Mouse (Mus musculus) neural tube, embryonic 11.5 days (tissue): Measurements from ENCODE around the gene Pde8a. TPM values are rescaled to one million over a fixed set of nuclear protein-coding genes. Genes with fewer than 3 reads are reported as not detected.

Experiments
- ATAC-seq: fragments of 200-750 bp; cut with Nextera tagmentation; 2 replicates; pipeline ENCODE4 v1.8.0; 2017; ENCODE audit warnings: moderate number of reproducible peaks, mild to moderate bottlenecking, moderate TSS enrichment, moderate library complexity; ENCODE audit not compliant: insufficient read depth, low FRiP score, low TSS enrichment
- DNase-seq: peaks from one replicate; pipeline ENCODE4 v3.0.0-alpha.2; 2015; ENCODE audit warnings: low spot score
- H3K27ac ChIP-seq: fragments of 300-500 bp; sonication (generic); 2 replicates; pipeline ENCODE4 v1.5.1; 2014; ENCODE audit warnings: low read depth, mild to moderate bottlenecking, low read length
- H3K27me3 ChIP-seq: fragments of 300-500 bp; sonication (generic); 2 replicates; pipeline ENCODE4 v1.6.1; 2014; ENCODE audit warnings: mild to moderate bottlenecking, low read length, mixed read lengths; ENCODE audit not compliant: control insufficient read depth, insufficient read depth
- H3K36me3 ChIP-seq: fragments of 300-500 bp; sonication (generic); 2 replicates; pipeline ENCODE4 v1.6.1; 2014; ENCODE audit warnings: mild to moderate bottlenecking, low read length, moderate library complexity, mixed read lengths; ENCODE audit not compliant: control insufficient read depth, insufficient read depth
- H3K4me1 ChIP-seq: fragments of 300-500 bp; sonication (generic); 2 replicates; pipeline ENCODE4 v1.6.1; 2014; ENCODE audit warnings: low read length, mixed read lengths; ENCODE audit not compliant: control insufficient read depth, insufficient read depth
- H3K4me2 ChIP-seq: fragments of 300-500 bp; sonication (generic); 2 replicates; pipeline ENCODE4 v1.6.1; 2014; ENCODE audit warnings: low read depth, mild to moderate bottlenecking, moderate library complexity
- H3K4me3 ChIP-seq: fragments of 300-500 bp; sonication (generic); 2 replicates; pipeline ENCODE4 v1.5.1; 2014; ENCODE audit warnings: low read depth, low read length
- H3K9ac ChIP-seq: fragments of 300-500 bp; sonication (generic); 2 replicates; pipeline ENCODE4 v1.6.1; 2014; ENCODE audit warnings: mild to moderate bottlenecking, low read length
- H3K9me3 ChIP-seq: fragments of 300-500 bp; sonication (generic); 2 replicates; pipeline ENCODE4 v1.6.1; 2016; ENCODE audit warnings: low read length; ENCODE audit not compliant: control insufficient read depth
- WGBS: fragments of 180-500 bp; shearing (Covaris S2); extraction: QIAGEN DNeasy Blood & Tissue Kit; methylation state at CpG from one replicate; pipeline ENCODE4 v1.1.7; 2014; 5-methylcytosine and 5-hydroxymethylcytosine counted together
- polyA plus RNA-seq: library from polyadenylated mRNA; unstranded; fragments of >200 nt; fragmentation: Nextera tagmentation; extraction: Ambion mirVana; gene quantifications from 2 replicates; pipeline ENCODE4 v1.2.1, GENCODE M21; 2014

The Pde8a gene
- polyA plus RNA-seq, 1 experiment from 2014 or later = 3.1 TPM

DNA sequence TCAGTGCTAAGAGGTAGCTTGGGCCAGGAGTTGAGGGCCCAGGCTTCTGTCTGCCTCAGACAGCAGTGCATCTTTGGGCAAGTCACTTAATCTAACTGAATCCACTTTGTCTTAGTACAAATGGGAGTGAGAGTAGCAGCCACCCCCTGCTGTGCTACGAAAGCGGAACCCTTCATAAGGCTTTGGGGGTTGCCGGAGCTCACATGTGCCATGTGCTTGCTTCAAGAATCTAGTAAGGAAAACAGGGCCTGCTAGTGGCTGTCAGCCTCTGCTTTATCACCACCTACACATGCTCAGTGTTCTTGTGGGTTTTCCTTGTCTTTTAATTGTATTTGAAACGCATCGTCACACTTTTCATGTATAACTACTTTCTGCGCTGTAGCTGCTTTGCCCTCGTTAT is 87.9 kb downstream of the Pde8a start:
- Histone ChIP-seq H3K27ac (no peak overlapping the region), H3K27me3 (no peaks in the 10 kb centered on the region), H3K9me3 (no peaks in the 10 kb centered on the region), H3K36me3 (no peaks in the 10 kb centered on the region), H3K4me1 (no peaks in the 10 kb centered on the region), H3K4me2 (no peak overlapping the region), H3K9ac (no peak overlapping the region), H3K4me3 (no peak overlapping the region)
- 63% methylated on average over 7 of the region's 7 CpGs for WGBS
- no peak for ATAC-seq
- DNase-seq = no peak

DNA sequence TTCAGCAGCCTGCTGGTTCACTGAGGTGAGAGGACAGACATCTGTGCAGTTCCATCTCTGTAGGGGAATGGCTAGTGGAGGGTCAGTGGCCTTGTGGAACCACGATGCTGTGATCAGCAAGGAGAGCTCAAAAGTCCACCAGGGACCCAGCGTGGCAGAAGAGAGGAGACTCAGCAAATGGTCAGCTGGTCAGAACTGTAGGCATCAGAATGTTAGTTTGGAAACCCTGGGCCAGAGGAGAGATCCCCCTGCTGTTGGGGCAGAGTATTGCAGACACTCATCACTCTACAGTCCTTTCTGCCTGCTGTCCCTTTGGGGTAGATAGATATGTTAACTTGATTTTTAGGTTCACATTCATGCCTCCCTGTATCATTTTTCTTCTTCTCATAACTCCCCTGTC is 90.3 kb downstream of the Pde8a start:
- DNase-seq = no peak
- 86% methylated on average over 2 of the region's 2 CpGs for WGBS
- Histone ChIP-seq H3K9me3 (no peaks in the 10 kb centered on the region), H3K36me3 (no peaks in the 10 kb centered on the region), H3K27ac (no peak overlapping the region), H3K4me3 (no peak overlapping the region), H3K9ac (no peak overlapping the region), H3K27me3 (no peaks in the 10 kb centered on the region), H3K4me2 (no peak overlapping the region), H3K4me1 (no peaks in the 10 kb centered on the region)
- ATAC-seq = no peak

GRCm38 (mm10) chr7:81304100-81304499 is 90.7 kb downstream of the Pde8a start:
- ATAC-seq (no peak), DNase-seq (no peak)
- H3K36me3 ChIP-seq = no peaks in the 10 kb centered on the region
- H3K4me3 ChIP-seq = no peak overlapping the region
- no peaks in the 10 kb centered on the region for H3K4me1 ChIP-seq
- no peak overlapping the region for H3K27ac ChIP-seq
- WGBS = 83% methylated on average over 5 of the region's 5 CpGs
- H3K9ac ChIP-seq = no peak overlapping the region
- no peak overlapping the region for H3K4me2 ChIP-seq
- H3K9me3 ChIP-seq = no peaks in the 10 kb centered on the region
- H3K27me3 ChIP-seq = no peaks in the 10 kb centered on the region

GRCm38 (mm10) chr7:81304675-81305074 is 91.3 kb downstream of the Pde8a start:
- no peaks in the 10 kb centered on the region for H3K27me3 ChIP-seq
- H3K4me3 ChIP-seq = no peak overlapping the region
- 88% methylated on average over 5 of the region's 5 CpGs for WGBS
- no peak overlapping the region for H3K27ac ChIP-seq
- ATAC-seq = no peak
- no peak overlapping the region for H3K9ac ChIP-seq
- H3K4me1 ChIP-seq = no peaks in the 10 kb centered on the region
- no peak overlapping the region for H3K4me2 ChIP-seq
- H3K9me3 ChIP-seq = no peaks in the 10 kb centered on the region
- H3K36me3 ChIP-seq = no peaks in the 10 kb centered on the region
- DNase-seq = no peak

DNA sequence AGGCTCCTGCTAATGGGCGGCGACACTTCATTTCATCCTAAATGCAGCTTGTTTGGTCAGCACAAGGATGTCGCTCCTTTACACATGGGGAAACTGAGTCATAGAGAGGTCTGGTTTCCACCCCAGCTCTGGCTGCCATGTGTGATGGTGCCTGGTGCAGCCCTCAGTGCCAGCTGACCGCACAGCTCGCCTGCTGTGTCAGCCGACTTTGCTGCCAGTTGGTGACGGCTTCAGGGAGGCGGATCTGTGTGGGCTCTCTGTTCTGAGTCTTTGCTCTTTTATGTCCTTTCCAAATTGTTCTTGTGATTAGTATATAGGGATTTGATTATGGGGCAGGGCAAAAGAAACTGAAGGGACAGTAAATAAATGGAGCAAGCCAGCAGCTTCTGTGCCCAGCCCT is 94.3 kb downstream of the Pde8a start:
- no peak for ATAC-seq
- no peaks in the 10 kb centered on the region for H3K4me1 ChIP-seq
- H3K9ac ChIP-seq = no peak overlapping the region
- H3K4me3 ChIP-seq = no peak overlapping the region
- no peak for DNase-seq
- H3K4me2 ChIP-seq = no peak overlapping the region
- H3K27me3 ChIP-seq = no peaks in the 10 kb centered on the region
- H3K27ac ChIP-seq = no peak overlapping the region
- 78% methylated on average over 8 of the region's 8 CpGs for WGBS
- no peaks in the 10 kb centered on the region for H3K9me3 ChIP-seq
- no peaks in the 10 kb centered on the region for H3K36me3 ChIP-seq

DNA sequence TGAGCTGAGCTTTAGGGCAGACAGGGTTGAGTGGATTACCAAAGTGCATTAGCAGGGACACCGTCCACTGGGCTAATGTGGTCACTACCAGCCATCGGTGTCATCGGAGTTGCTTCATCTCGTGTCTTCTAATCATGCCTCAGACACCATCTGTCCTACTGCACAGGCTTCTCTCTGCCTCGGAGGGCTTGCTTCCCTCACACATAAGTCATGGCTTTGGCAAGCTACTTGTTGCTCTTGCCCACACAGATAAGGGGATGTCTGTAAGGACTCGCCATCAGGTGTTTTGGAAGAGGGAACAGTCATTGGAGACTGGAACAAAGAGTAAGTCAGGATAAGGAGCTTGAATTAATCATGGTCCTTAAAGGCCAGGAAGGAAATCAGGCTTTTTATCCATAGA is 95.9 kb downstream of the Pde8a start:
- Histone ChIP-seq H3K4me1 (no peaks in the 10 kb centered on the region), H3K9me3 (no peaks in the 10 kb centered on the region), H3K4me3 (no peak overlapping the region), H3K27ac (no peak overlapping the region), H3K27me3 (no peaks in the 10 kb centered on the region), H3K36me3 (no peaks in the 10 kb centered on the region), H3K9ac (no peak overlapping the region), H3K4me2 (no peak overlapping the region)
- 91% methylated on average over 6 of the region's 6 CpGs for WGBS
- DNase-seq = no peak
- no peak for ATAC-seq

DNA sequence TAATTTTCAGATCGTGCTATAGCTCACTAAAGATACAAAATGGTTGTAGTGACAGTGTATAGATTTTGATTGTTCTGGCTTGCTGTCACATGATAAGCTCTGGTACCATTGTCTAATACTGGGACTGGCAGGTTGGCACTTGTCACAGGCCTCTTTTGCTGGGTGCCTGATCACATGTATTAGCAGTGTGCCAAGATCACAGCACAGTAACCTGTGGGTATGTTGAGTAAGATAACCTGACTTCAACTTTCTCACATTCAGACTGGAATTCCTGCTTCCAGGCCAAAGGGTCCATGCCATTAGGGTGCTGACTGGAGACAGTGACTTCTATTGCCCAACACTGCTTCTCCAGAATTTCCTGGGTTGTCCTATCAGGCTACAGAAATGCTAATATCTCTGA is 97.7 kb downstream of the Pde8a start:
- 88% methylated on average over 1 of the region's 1 CpGs for WGBS
- H3K4me1 ChIP-seq = no peaks in the 10 kb centered on the region
- DNase-seq = no peak
- no peak overlapping the region for H3K4me2 ChIP-seq
- H3K27ac ChIP-seq = no peak overlapping the region
- no peaks in the 10 kb centered on the region for H3K36me3 ChIP-seq
- ATAC-seq = no peak
- H3K9me3 ChIP-seq = no peaks in the 10 kb centered on the region
- no peaks in the 10 kb centered on the region for H3K27me3 ChIP-seq
- no peak overlapping the region for H3K4me3 ChIP-seq
- no peak overlapping the region for H3K9ac ChIP-seq

GRCm38 (mm10) chr7:81311581-81311980 is 98.2 kb downstream of the Pde8a start:
- no peaks in the 10 kb centered on the region for H3K9me3 ChIP-seq
- H3K9ac ChIP-seq = no peak overlapping the region
- no peaks in the 10 kb centered on the region for H3K27me3 ChIP-seq
- ATAC-seq (no peak), DNase-seq (no peak)
- H3K4me2 ChIP-seq = no peak overlapping the region
- H3K4me1 ChIP-seq = no peaks in the 10 kb centered on the region
- H3K4me3 ChIP-seq = no peak overlapping the region
- no peaks in the 10 kb centered on the region for H3K36me3 ChIP-seq
- H3K27ac ChIP-seq = no peak overlapping the region

GRCm38 (mm10) chr7:81315583-81315982 is 102.2 kb downstream of the Pde8a start:
- Histone ChIP-seq H3K9me3 (no peaks in the 10 kb centered on the region), H3K4me2 (no peak overlapping the region), H3K4me1 (no peaks in the 10 kb centered on the region), H3K36me3 (no peaks in the 10 kb centered on the region), H3K9ac (no peak overlapping the region), H3K27ac (no peak overlapping the region), H3K4me3 (no peak overlapping the region), H3K27me3 (no peaks in the 10 kb centered on the region)
- WGBS = 81% methylated on average over 8 of the region's 8 CpGs
- ATAC-seq = no peak
- no peak for DNase-seq
